Mouse (Mus musculus): ENCODE data around the gene Gm5414.

DNA sequence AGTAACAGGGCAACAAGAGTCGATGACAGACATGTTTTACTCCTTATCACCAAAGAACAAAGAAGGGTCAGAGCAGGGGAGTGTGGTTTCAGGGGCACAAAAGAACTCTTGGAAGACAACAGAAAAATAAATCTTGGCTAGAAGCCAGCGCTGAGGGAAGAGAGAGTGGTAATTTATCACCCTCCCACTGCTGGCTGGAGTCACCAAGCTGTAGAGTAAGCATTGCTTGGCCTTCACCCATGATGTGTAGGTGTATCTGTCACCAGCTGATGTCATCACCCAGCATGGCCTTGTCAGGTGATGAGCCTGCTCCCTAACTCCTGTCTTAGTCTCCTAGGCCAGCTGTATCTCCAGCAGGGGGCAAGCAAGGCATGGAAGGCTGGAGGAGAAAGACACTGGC, 43.5 kb downstream of the Gm5414 start:
- TF ChIP-seq POLR2A (IDR thresholded peaks at IDR 0.05; ENCODE audit: insufficient read depth, low read depth, low read length) (no peak), CTCF (IDR thresholded peaks at IDR 0.05) (no peak)
